Mouse (Mus musculus): ENCODE results near the gene Nfkbiz.

GRCm38 (mm10) chr16:55832617-55833016 lies 6.1 kb downstream of the Nfkbiz start:
- TF ChIP-seq CTCF (IDR thresholded peaks at IDR 0.05; ENCODE audit: low read depth) (no peak), EP300 (IDR thresholded peaks at IDR 0.05; ENCODE audit: low read depth) (no peak)

All from liver, embryonic 14.5 days (tissue).